In the genomic region with DNA sequence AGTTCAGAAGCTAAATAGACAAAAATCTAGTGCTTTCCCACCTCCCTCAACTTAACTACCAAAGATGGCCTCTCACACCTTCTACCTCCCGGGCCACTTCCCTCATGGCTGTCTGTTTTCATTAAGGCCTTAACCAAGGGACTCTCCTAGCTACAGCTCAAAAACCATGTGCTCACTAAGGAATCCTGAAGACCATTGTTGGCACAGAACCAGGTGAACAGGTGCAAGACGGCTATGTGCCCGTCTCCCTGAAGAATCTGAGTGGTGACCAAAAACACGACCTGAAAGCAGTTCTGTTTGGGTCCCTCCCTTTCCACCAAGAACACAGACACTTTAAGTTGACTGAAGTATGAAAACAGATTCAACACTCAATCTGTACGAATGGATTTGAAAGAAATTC, we compare ENCODE assay signal across 8 mouse cellular contexts.
"Had no signal": no experiment of that assay in that cellular context is flagged by ENCODE, and none has a peak within 500 bp of the region (broad histone marks: within the 10 kb centered on the region; RNA-seq: fewer than 3 reads in every experiment).

No protein-coding gene starts in this region.

- ATAC-seq: midbrain, embryonic 13.5 days had no signal

- DNase-seq: kidney, postnatal 36 days; layer of hippocampus, adult 9-11 months; layer of hippocampus, postnatal 36 days; left cerebral cortex, postnatal 4 days; lung, adult 18-20 months; thymus, adult 18-20 months; thymus, postnatal 14 days had no signal
